Mouse (Mus musculus): ENCODE measurements around the gene Rin1.

DNA sequence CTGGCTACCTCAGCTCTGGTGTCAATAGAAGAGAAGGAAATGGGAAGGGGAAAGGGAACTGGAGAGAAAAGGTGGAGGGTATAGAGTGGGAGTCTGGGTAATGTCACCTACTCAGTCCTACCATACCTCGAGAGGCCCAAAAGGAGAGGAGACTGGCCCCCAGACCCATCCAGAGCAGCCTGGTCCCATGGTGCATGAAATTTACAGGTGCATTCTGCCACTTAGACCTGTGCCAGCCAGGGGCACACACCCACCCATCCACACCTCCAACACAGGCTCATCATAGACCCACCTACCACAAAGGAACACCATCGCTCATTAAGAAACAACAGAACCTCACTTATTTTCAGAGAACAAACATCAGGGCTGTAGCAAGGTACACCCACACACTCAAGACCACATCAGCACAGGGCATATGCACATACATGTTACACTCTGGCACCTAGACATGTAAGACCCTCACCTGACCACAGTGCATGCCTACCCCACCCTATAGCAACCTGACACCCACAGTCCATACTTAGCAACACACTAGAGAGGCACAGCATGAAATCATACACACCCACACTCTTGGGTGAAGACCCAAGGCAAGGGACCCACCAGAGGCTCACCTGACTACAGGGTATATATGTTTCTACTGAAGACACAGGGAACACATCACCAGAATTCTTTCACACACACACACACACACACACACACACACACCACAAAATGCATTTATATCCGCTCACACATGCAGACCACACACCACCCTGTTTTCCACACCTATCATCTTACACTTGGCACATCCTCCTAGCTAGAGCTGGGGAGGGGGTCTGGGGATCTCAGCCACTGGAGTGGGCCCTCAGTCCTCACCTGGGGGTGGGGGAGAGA, 33.9 kb downstream of the Rin1 start:
- no peak for TF ChIP-seq CTCF (IDR thresholded peaks at IDR 0.05; ENCODE audit: low read depth, low read length)
- TF ChIP-seq POLR2A (IDR thresholded peaks at IDR 0.05; ENCODE audit: extremely low read depth, insufficient read depth, low read length) = no peak
